Mouse (Mus musculus) embryonic fibroblast, embryonic 13.5 days (primary cell): ENCODE data around the gene Olfr282. TPM values are rescaled to one million over a fixed set of nuclear protein-coding genes. Genes with fewer than 3 reads are reported as not detected.
"Not testable (repeated sequence)": the region's sequence is repeated elsewhere in the genome, so short reads cannot be mapped to it uniquely, and the experiment has no call there.

ENCODE experiments used
- H3K27ac ChIP-seq: 2 replicates; pipeline ENCODE4 v1.5.1; 2012; ENCODE audit warnings: low read length, control low read depth, inconsistent platforms; ENCODE audit not compliant: insufficient read depth
- H3K4me1 ChIP-seq: 2 replicates; pipeline ENCODE4 v1.6.1; 2011; ENCODE audit warnings: low read length; ENCODE audit not compliant: control insufficient read depth, insufficient read depth
- H3K4me3 ChIP-seq: 2 replicates; pipeline ENCODE4 v1.5.1; 2011; ENCODE audit warnings: mild to moderate bottlenecking, control low read depth, low read length; ENCODE audit not compliant: insufficient read depth
- CTCF ChIP-seq: IDR thresholded peaks from 2 replicates; pipeline ENCODE4 v1.5.1; 2011; ENCODE audit warnings: mild to moderate bottlenecking, control low read depth, low read length, moderate library complexity, borderline replicate concordance; ENCODE audit not compliant: insufficient read depth
- POLR2A ChIP-seq: IDR thresholded peaks from 2 replicates; pipeline ENCODE4 v1.6.1; 2011; ENCODE audit warnings: low read depth, mild to moderate bottlenecking, control low read depth, low read length, moderate library complexity
- polyA plus RNA-seq: library from polyadenylated mRNA; stranded (reverse); fragments of >200 nt; gene quantifications from 2 replicates; pipeline ENCODE4 v1.2.4, GENCODE M21; 2011; ENCODE audit warnings: low read depth; ENCODE audit not compliant: missing spikeins, insufficient read length

Gene Olfr282
- polyA plus RNA-seq, 1 experiment, result not detected

DNA sequence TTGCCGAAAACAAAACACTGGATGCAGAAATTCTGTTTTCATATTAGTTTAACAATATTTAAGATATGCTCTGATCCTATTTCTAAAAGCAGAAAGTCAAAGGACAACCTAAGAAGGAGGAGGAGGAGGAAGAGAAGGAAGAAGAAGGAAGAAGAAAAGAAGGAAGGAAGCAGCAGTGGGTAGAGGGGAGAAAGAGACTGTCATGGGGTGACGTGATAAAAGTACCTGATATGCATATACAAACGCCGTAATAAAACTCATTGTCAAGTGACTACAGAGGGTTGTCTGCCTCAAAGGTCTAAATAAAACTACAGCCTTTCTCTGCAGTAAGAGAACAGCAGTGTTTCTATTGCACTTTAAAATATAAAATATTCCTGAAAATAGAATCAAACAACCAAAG, 15.0 kb upstream of the Olfr282 start:
- TF ChIP-seq POLR2A, result no peak
- TF ChIP-seq CTCF, result no peak
- Histone ChIP-seq H3K4me1 (no peaks in the 10 kb centered on the region), H3K27ac (no peak overlapping the region), H3K4me3 (no peak overlapping the region)

DNA sequence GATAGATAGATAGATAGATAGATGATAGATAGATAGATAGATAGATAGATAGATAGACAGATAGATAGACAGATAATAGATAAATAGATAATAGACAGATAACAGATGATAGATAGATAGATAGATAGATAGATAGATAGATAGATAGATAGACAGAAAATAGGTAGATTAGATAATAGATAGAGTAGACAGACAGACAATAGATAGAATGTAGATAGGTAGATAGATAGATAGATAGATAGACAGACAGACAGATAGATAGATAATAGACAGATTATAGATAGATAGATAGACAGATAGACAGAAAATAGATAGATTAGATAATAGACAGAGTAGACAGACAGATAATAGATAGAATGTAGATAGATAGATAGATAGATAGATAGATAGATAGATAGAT, 14.2 kb upstream of the Olfr282 start:
- H3K4me1 ChIP-seq, result not testable (repeated sequence)

DNA sequence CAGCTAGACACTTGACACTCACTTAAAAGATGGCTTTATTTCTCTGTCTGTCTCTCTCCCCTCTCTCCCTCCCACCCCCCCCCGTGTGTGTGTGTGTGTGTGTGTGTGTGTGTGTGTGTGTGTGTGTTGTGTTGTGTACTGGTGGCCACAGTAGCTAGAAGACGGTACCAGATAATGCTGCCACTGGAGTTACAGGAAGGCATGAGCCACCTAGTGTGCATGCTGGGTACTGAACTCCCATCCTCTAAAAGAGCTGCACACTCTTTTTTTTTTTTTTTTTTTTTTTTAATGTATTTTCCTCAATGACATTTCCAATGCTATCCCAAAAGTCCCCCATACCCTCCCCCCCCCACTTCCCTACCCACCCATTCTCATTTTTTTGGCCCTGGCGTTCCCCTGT, 13.7 kb upstream of the Olfr282 start:
- not testable (repeated sequence) for H3K4me3 ChIP-seq, H3K27ac ChIP-seq, H3K4me1 ChIP-seq
- TF ChIP-seq CTCF, result peak; percentile 23; the same call in 1 of the 2 replicates

More for the DNA sequence above, 14.2 kb upstream of the Olfr282 start:
- not testable (repeated sequence) for H3K4me3 ChIP-seq, H3K27ac ChIP-seq

DNA sequence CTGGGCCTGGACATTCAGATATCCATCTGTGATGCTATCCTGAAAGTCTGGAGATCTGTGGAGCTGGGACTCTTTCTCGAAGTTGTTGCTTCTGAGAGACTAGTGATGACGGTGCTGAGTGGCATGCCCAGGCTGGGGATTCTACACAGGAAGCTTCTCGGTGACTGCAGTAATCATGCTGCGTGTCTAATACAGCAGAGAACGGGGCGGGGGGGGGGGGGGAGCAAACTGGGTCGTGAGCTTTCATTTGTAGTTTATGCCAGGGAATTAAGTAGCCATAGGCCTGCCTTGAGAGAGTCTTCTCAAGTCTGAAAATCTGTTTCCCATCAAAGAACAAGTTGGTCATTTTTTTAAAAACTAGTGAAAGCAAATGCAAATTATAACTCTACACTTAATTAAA, 12.9 kb upstream of the Olfr282 start:
- TF ChIP-seq POLR2A, result no peak
- TF ChIP-seq CTCF, result no peak
- Histone ChIP-seq H3K4me1 (no peaks in the 10 kb centered on the region), H3K4me3 (no peak overlapping the region)

DNA sequence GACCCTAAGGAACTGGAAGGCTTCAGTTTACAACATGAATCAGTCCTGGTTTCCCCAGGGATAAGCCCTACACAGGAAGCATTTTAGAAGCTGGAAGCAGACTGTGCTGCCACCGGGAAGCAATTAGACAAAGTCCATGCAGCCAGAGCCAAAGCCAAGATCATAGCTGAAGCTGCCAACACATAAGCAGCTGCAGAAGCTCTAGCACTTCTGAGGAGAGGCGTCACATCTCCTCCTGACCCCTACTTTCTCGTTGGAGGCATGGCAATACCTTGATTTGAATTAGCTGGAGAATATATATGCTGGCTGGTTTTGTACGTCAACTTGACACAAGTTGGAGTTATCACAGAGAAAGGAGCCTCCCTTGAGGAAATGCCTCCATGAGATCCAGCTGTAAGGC, 10.1 kb upstream of the Olfr282 start:
- TF ChIP-seq POLR2A, result no peak
- no peak for TF ChIP-seq CTCF
- no peak overlapping the region for H3K27ac ChIP-seq
- no peak overlapping the region for H3K4me3 ChIP-seq
- no peaks in the 10 kb centered on the region for H3K4me1 ChIP-seq

More for the DNA sequence above, 12.9 kb upstream of the Olfr282 start:
- H3K27ac ChIP-seq, result no peak overlapping the region

DNA sequence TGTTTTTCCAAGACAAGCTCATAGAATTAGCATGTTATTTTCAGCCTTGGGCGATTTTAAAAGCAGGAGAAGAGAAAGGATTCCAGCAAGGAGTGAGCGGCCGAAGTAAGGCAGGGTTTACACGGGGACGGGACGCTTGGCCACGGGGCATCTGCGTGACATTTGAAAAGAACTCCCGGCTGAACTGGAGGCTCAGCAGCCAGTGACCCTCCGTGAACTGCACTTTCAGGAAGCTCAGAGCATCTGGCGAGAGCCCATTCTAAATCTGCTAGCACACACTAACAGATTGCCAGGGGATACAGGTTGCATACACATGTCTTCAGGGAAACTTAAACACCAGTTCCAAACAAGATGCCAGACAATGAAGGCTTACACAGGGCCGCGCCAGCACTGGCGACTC, 6.7 kb upstream of the Olfr282 start:
- Histone ChIP-seq H3K4me1 (no peaks in the 10 kb centered on the region), H3K4me3 (no peak overlapping the region), H3K27ac (no peak overlapping the region)
- TF ChIP-seq POLR2A, result no peak
- TF ChIP-seq CTCF, result no peak

DNA sequence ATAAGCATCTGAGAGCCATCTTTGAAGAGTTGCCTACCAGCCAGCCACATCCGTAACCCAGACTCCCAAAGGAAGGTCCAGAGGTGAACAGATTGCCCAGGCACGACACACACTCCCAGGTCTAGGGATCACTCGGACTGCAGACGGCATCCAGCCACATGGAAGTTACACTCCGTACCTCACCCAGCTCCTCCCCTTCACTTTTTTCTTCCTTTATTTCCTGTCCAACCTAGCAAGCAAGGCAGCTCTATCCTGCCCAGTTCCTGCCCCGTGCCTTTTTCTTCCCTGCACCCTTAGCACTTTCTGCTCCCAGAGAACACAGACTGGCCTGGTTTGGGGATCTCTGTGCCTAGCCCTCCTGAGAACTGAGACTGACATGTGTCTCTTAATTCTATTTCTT, 6.3 kb upstream of the Olfr282 start:
- TF ChIP-seq CTCF (no peak), POLR2A (no peak)

DNA sequence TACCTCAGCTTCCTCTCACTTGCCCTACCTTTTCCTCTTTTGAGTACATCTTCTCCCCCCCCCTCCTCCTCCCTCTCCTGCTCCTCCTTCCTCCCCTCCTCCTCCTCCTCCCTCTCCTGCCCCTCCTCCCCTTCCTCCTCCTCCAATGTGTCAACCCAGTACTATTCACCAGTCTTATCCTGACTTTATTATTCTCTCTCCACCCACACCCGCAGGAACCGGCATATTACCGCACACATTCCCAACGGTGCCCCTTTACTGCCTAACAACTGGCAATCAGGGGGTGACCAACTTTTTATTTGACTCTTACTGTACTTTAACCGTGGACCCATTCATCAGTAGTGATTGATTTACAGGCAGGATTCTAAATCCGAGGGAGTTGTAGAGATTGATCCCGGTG, 5.8 kb upstream of the Olfr282 start:
- no peak overlapping the region for H3K27ac ChIP-seq
- no peak overlapping the region for H3K4me3 ChIP-seq
- H3K4me1 ChIP-seq, result no peaks in the 10 kb centered on the region
- TF ChIP-seq CTCF (no peak), POLR2A (no peak)

More for the DNA sequence above, 6.3 kb upstream of the Olfr282 start:
- Histone ChIP-seq H3K4me3 (no peak overlapping the region), H3K27ac (no peak overlapping the region), H3K4me1 (no peaks in the 10 kb centered on the region)

DNA sequence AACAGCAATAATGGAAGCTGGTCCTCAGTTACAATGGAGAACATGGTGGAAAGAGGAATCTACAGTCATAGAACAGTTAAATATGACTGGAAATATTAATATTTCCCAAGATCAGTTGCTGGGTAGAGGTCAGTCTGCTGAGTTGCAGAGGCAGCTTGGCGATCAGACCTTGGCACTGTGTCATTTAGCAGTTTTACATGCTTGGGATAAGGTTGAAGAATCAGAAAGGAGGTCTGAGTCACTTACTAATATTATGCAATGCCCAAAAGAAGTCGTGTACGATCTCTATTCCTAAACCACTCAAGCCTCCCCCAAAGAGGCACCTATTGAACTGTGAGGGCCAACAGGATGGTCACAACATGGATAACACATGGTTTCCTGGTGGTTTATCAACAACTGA, 13.5 kb downstream of the Olfr282 start:
- Histone ChIP-seq H3K4me1 (no peaks in the 10 kb centered on the region), H3K4me3 (no peak overlapping the region), H3K27ac (no peak overlapping the region)
- no peak for TF ChIP-seq CTCF
- TF ChIP-seq POLR2A, result no peak

DNA sequence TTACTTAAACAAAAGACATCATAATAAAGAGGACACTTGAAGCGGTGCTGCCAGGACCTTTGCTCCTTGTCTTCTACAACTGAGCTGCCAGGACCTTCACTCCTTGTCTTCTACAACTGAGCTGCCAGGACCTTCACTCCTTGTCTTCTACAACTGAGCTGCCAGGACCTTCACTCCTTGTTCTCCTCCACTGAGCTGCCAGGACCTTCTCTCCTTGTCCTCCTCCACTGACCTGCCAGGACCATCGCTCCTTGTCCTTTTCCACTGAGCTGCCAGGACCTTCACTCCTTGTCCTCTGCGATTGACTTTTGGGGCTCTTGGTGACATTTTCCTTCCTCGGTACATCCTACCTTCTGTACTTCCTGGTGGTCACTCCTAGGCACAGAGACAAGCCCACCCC, 17.5 kb downstream of the Olfr282 start:
- no peak overlapping the region for H3K4me3 ChIP-seq
- no peak for TF ChIP-seq CTCF
- TF ChIP-seq POLR2A, result no peak
- H3K27ac ChIP-seq, result no peak overlapping the region
- no peaks in the 10 kb centered on the region for H3K4me1 ChIP-seq

DNA sequence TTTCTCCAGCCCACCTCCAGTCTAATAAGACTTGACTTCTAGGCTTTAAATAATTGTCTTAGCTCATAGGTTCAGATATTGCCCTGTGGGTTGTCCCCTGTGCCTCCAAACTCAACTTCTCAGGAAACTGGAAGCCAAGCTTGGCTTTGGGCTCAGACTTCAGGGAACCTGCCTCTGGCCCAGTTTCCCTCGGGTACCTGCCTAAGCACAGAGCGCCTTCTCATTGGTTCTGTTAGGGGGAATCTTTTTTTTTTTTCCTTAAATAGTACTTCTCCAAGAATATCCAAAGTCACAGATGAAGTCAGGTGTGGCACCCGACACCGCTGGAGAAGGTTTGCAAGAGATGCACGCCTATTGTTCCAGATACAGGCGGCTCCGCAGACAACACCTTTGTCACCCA, 21.3 kb downstream of the Olfr282 start, which contains the start of gene Olfr281:
Gene Olfr281, plus strand, starts transcription at position 301 of the 400 bp plus-strand sequence.
- no peaks in the 10 kb centered on the region for H3K4me1 ChIP-seq
- no peak within 1 kb of the TSS for H3K4me3 ChIP-seq
- no peak within 1 kb of the TSS for H3K27ac ChIP-seq
- TF ChIP-seq POLR2A, result no peak
- no peak for TF ChIP-seq CTCF
